Mouse (Mus musculus) adrenal gland, postnatal 36 days (tissue): Measurements from ENCODE around the gene Blvrb. TPM values are rescaled to one million over a fixed set of nuclear protein-coding genes. Genes with fewer than 3 reads are reported as not detected.
"Not testable (repeated sequence)": the region's sequence is repeated elsewhere in the genome, so short reads cannot be mapped to it uniquely, and the experiment has no call there.

Experiments
- DNase-seq, 2 experiments: peaks; one replicate each; pipeline ENCODE4 v3.0.0; 2021; ENCODE audit warnings: mixed read lengths in 1 of 2
- total RNA-seq, 2 experiments: library from RNA; stranded (reverse); gene quantifications; 2 replicates each; pipeline ENCODE4 v1.2.3; 2021

Gene Blvrb
- total RNA-seq, 2 experiments from 2014 or later, result 42.4 to 45.6 TPM

DNA sequence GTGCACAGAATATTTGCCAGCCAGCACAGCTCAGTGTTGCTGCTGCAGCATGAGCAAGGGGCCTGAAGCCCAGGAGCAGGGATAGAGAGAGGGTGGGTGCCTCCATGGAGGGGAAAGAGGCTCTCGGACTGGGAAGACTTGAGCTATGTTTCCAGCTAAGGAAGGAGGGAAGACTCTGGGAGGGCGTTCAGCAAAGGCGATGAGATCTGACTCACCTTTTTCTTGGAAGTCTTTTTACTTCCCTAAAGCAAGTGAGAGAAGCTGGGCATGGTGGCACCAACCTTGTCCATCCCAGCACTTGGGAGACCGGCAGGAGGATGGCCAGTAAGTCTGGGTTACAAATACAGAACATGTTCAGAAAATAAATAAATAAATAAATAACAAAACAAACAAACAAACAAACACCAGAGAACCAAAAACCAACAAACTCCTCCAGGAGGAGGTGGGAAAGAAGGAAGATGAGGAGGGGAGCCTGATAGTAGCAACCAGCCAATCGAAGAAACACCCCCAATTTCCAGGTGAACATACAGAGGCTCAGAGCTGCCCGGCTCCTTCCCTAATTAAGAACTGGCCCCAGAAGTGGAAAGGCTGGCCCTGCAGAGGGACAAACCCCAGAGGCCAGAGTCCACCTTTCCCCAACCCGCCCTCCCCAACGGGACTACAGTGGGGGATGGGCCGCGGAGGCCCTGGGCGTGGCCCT lies 33.3 kb downstream of the Blvrb start:
- no peak for DNase-seq

DNA sequence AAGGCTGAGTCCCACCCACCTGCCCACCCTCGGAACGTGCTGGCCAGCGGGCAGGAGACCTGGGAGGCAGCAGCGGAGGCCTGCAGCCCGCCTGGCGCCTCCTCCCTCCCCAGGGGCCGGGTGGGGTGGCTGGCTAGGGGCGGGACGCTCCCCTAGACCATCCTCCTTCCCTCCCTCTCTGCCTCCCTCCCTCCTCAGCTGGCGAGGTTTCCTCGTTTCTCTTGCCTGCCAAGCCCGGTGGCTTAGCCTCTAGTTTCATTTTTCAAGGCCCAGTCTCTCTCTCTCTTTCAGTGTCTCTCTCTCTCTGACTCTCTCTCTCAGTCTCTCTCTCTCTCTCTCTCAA lies 33.8 kb downstream of the Blvrb start:
- DNase-seq, result peak; percentile 96 to 97

DNA sequence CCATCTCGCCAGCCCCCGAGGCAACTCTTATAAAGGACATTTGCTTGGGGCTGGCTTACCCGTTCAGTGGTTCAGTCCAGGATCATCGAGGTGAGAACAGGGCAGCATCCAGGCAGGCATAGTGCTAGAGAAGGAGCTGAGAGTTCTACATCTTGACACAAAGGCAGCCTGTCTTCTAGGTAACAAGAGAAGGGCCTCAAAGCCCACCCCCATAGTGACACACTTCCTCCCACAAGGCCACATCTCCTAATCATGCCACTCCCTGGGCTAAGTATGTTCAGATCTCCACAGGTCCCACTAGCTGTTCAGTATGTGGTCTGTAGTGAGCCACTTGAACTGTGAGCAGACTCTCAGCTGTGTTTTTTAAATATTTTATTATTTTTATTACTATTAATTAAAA lies 36.1 kb downstream of the Blvrb start:
- DNase-seq, result no peak

DNA sequence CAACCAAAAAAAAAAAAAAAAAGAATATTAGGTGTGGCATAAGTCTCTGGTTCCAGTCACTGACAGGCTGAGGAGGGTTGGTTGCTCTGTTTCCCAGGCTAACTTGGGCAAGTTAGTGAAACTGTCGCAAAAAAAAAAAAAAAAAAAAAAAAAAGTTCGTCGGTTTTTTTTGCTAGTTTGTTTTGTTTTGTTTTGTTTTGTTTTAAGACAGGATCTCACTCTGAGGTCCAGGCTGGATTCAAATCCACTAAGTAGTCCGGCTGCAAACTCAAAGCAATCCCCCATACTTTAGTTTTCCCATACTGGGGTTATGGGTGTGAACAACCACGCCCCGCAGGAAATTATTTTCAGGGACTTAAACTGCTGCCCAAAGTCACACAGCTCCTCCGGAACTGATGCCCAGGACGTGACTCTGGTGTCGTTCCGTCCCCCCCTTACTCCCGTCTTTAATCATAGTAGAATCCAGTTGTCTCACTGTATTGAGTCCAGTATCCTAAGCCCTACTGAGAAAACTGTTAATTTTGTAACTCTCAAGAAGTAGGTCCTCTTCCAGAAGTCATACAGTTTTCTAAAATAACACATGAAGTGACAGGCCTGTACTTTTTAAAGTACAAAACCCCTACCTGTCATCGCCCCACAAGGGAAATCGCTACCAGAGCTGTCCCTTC lies 38.5 kb downstream of the Blvrb start:
- DNase-seq, result peak; percentile 46 to 57

DNA sequence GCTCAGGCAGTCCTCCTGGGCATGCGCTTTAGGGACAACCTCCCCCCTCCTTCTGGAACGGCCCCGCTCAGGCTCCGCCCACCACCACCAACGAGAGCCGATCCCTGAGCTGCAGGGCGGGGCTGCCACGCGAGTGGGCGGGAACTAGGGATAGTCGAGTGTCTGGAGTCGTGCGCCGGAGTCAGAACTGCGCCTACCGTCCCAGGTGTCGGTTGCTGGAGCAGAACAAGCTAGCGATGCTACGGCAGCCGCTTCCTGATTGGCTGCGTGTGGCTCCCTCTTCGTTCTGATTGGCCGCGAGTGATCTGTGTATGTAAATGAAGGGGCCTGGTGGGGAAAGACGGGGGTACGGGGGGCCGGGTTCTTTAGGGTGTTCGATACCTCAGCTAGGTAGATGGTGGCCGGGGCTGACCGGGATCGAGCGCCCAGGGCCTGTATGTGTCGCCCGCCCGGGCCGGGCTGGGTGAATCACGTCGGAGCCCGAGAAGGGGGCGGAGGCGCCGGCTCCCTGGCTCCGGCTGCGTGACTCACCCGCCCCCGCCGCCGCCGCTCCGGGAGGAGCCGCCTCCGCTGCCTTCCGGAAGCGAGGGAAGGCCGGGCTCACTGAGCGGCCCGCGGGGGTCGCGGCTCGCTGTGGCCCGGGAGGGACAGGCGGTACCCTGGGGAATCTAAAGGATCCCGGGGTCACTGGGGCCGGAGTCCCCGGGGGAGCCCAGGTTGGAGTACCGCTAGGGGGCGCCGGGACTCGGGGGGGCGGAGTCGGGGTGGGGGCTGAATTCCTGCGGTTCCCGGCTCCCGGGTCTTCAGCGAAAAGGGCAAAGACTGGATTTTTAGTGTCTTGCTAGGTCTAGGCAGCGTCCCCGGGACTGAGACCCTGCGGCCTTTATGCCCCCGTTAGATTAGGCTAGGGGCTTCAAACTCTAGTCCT lies 39.3 kb downstream of the Blvrb start, which contains the start of gene Sertad1:
Sertad1 (plus strand) TSS at position 141 of the 928 bp plus-strand sequence.
- DNase-seq, result peak; percentile 100

DNA sequence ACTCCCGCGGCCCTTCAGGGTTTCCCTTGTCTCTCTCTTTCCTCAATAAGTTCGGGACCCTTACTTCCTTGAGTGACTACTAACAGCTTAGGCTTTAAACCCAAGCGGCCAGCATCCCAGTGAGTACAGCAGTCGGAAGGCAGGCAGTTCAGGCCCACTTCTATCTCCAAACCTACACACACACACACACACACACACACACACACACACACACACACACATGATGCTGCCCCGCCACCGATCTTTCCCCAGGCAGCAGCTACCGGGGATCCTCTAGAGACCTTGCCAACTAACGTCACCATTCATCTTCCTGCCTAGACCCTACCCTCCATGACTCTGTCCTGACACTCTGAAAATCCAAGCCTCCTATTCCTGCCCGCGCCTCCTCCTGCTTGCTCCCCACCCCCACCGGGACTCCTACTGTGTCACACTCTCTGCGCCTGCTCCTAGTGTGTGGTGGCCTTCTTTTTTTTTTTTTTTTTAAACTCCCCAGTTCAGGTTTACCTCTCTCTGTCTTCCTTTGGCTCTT lies 40.0 kb downstream of the Blvrb start:
- peak; percentile 86 to 93 for DNase-seq

DNA sequence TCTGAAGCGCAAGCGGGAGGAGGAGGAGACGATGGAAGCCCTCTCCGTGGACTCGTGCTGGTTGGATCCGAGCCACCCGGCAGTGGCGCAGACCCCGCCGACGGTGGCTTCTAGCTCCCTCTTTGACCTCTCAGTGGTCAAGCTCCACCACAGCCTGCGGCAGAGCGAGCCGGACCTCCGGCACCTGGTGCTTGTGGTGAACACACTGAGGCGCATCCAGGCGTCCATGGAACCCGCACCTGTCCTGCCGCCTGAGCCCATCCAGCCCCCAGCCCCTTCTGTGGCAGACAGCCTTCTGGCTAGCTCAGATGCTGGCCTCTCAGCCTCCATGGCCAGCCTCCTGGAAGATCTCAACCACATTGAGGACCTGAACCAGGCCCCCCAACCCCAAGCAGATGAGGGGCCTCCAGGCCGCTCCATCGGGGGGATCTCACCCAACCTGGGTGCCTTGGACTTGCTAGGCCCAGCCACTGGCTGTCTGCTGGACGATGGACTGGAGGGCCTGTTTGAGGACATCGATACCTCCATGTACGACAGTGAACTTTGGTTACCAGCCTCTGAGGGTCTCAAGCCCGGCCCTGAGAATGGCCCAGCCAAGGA lies 41.6 kb downstream of the Blvrb start:
- DNase-seq, result no peak

DNA sequence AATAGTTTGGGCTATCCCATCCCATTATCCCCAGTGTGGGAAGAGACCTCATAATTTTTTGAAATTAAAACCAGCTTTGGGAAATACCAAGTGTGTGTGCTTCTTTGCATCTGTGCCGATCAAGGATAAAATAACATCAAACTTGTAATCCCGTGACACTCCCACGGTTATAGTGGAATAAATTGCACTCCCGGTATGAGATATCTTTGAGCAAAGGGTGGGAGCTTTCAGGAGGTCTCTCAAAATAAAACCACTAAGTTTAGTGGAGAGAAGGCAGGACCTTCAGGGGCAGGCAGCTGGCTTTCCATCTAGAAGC lies 42.4 kb downstream of the Blvrb start:
- no peak for DNase-seq

DNA sequence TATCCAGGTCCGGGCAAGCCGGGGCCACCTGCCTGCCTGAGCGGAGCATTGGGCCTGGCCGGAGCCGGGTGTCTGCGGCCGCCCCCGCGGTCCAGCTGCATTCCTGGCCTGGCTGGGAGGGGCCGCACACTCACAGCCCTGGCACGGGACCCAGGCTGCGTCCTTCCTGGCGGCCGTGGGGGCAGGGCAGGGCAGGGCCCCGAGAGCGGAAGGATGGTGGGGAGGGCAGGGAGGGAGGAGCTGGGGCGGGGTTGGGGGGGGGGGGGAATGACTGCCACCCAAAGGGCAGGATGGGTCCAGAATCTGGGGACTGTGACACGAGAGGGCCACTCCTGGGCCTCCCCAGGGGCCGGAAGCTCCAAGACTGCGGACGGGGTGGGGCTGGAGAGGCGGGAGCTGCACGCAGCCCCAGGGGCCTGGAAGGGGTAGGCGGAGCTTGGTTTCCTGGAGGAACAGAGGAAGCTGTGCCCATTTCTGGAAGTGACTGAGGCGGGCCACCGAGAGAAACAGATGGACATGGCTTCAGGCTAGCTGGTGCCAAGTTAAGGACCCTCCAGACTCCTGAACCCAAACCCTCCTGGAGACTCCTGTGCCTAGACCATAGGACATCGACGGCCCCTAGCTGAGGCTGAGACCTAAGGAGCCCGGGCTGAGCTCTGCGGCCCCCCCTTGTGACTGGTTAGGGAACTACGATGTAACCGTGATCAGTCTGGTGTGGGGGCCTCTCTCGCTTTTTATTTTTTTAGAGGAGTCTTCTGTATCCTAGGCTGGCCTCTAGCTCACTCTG lies 43.0 kb downstream of the Blvrb start:
- DNase-seq, result peak; percentile 98 to 99

DNA sequence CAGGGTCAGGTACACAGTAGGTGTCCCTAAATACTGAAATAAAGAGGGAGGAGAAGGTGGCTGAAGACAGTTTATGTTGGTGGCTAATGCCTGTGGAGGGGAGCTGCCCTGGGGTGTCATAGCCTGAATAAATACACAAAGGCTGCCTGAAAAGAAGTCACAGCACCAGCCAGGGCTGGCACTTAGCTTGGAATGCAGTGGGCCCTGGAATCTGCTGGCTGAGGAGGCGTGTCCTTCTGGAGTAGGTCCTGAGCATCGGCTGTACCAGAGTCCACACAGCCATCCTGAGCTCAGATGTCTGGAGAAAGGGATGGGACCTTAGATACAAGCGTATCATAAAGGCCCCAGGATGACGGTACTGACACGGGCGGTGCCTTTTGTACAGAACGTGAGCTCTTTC lies 44.1 kb downstream of the Blvrb start:
- no peak for DNase-seq

DNA sequence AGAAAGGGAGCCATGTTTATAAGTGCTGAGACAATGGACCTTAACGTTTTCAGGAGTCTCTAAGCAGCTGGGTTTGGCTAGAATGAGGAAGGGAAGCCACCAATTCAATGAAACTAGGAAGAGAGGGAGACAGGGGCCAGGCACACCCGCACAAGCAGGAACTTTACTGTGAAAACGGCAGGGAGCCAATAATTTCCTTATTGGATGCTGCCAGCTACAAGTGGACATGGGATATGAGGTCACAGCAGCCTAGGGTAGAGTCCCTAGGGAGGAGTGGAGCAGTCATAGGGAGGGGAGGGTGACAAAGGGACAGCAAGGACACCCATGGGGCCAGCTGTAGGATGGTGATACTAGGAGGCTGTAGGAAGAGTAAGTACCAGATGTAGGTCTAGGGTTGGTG lies 45.2 kb downstream of the Blvrb start:
- no peak for DNase-seq

DNA sequence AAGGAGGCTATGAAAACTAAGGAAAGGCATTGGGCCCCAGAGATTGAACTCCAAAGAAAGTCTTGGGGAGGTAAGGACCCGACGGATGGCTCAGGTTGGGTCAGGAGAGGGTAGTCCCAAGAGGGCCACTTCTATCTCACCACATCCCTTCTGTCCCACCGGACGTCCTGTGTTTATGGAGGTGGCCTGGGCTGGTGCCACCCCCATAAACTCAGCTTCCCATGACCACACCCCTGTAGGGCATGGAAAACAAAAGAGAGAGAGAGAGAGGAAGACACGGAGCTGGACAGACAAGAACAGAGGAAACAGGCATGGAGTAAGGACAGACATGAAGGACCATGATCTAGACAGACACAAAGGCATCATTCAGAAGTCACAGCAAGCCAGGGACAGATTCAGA lies 45.7 kb downstream of the Blvrb start:
- DNase-seq, result no peak

DNA sequence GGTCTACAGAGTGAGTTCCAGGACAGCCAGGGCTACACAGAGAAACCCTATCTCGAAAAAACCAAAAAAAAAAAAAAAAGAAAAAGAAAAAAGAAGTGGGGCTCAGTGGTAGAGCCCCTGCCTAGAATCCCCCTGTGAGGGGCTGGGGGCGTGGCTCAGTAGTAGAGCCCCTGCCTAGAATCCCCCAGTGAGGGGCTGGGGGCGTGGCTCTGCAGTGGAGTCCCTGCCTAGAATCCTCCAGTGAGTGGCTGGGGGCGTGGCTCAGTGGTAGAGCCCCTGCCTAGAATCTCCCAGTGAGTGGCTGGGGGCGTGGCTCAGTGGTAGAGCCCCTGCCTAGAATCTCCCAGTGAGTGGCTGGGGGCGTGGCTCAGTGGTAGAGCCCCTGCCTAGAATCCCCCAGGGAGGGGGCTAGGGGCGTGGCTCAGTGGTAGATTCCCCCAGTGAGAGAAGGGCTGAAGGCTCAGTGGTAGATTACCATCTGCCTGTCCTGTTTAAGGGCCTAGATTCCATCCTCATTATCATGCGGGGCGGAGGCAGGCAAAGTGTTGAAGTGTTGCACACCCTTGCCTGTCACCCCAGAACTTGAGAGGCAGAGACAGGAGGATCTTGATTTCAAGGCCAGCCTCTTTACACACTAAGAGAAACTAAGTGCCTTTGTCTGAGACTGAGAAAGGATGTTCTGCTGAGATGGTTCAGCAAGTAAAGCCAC lies 47.0 kb downstream of the Blvrb start:
- DNase-seq, result not testable (repeated sequence)

DNA sequence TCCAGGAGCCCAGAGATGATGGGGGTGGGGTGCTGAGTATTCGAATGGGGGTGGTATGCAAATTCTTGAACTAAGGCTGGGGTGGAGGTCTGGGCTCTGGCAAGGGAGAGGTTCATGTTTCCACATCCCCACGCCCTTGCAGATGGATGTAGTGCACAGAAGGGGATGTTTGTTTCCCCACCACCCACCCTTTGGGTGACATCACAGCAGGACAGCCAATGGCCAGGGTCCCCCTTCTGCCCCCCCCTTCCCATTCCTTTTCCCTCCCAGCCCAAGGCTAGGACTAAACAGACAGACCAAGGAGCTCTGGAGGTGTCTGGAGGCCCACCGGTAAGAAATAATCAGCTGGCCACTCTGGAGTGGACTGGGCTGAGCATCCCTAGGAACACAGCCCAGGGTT lies 51.3 kb downstream of the Blvrb start, which contains the start of gene Prx:
Prx (plus strand) TSS at position 289 of the 400 bp plus-strand sequence.
- no peak for DNase-seq

DNA sequence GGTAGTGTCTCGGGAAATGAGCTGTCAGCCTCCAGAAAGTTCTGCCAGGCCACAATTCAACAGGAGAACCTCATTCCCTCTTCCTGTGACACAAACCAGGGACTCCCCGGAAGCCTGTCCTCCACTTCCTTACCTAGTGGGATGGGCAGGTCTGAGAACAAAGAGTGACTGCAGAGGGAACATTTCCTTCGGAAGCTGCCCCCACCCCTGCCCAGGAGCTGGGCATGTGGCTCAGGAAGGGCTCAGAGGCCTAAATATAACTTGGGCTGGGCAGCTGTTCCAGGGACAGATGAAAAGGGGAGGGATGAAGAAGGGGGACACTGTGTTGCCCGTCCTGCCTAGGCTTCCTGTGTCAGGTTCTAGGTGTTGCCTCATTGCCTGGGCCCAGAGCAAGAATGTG lies 53.8 kb downstream of the Blvrb start:
- peak; percentile 66 to 70 for DNase-seq

DNA sequence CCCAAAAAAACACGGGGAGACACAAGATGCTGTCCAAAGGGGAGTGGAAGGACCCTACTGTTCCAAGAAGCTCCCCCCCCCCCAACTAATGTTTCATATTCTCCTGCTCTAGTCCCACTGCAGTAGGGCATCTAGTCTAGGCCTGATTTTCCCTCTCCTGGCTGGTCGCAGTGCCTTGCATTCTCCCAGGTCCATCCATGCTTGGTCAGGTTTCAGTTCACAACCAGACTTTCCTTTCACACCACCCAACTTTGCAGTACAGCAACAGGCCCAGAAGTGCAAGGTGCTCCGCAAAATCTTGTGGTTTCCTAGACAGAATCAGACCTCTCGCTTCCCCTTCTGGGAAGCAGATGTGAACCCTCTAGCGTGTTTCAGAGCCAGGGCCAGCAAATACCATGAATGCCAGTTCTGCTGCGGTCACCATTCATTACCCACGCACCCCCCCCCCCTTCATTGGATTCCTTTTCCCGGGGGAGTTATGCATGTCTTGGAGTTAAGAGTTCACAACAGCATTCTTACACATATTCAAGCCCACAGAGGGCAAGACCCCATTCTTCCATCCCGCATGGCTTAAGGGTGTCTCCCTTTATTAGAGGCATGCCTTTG lies 59.1 kb downstream of the Blvrb start:
- DNase-seq, result no peak

DNA sequence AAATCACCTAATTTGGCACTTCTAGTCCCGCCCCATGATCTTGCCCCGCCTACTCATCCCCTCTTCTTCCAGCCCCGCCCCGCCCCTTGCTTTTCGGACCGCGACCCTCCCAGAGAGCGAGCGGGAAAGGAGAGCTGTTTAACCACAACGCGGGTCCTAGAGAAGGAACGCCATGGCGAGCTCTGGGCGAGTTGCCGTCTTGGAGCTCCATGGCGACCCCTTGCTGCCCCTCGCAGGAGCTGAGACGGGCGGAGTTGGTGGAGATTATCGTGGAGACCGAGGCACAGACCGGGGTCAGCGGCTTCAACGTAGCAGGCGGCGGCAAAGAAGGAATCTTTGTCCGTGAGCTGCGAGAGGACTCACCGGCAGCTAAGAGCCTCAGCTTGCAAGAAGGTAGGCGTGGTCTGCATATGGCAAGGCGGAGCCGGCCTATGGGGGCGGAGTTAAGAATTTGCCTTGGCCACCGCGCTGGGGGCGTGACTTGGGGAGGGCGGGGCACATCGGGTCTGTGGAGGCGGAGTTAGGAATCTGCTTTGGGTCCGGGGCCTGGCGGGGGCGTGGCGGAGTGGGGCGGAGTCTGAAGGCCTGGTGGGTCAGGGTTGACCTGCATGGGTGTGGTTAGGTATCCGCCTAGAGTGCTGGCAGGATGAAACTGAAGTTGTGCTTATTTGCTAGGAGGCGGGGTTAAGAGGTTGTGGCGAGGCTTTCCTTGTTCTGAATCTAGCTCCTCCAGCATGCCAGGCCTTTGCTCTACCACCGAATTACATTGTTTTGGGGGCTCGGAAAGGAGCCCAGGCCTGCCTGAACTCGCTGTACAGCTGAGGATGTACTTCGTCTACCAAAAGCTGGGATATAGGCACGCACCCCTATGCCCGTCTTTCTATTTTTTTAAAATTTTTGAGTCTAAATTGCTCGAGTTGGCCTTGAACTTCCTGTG lies 60.2 kb downstream of the Blvrb start:
- DNase-seq, result peak; percentile 100

DNA sequence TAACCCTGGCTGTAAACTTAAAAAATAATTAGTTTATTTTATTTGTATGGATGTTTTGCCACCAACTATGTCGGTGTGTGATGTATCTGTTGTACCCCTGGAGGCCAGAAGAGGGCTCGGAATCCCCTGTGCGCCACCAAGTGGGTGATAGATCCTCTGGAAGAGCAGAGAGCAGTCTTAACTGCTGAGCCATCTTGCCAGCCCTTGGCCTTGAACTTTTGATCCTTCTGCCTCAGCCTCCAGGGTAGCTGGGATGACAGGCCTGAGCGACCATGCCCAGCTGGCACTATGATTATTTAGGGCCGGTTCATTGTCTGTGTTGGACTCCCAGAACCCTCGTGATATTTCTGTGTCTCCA lies 60.8 kb downstream of the Blvrb start:
- peak; percentile 77 to 83 for DNase-seq

DNA sequence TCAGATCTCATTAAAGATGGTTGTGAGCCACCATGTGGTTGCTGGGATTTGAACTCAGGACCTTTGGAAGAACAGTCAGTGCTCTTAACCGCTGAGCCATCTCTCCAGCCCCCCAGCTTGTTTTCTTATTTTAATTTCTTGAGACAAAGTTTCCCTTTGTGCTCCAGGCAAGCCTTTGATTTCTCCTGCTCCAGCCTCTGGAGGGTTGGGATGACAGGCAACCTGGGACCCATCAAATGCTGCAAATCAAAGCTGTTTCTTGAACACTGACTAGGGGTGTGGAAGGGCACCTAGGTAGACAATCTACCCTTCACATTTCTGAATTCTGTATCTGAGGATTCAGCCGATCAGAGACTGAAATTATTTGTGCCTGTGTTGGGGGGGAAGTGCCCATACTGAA lies 63.0 kb downstream of the Blvrb start:
- DNase-seq, result no peak
